ENCODE assay signal across 8 mouse cellular contexts in genomic region chr3:94952806-94953205, GRCm38 (mm10). TPM values are rescaled to one million over a fixed set of nuclear protein-coding genes. Genes with fewer than 3 reads are reported as not detected.
DNase-seq lines count a peak whose midpoint lies in the region; ATAC-seq and TF ChIP-seq lines count a peak whose summit lies in the region.
"Had no signal": no experiment of that assay in that cellular context is flagged by ENCODE, and none has a peak within 500 bp of the region (broad histone marks: within the 10 kb centered on the region; RNA-seq: fewer than 3 reads in every experiment).

No protein-coding gene starts in this region.

- no peak for TF ChIP-seq POLR2A in CH12.LX (IDR thresholded peaks at IDR 0.05; ENCODE audit: low read depth, low read length)

- peaks cover 7 to 55% of the 10 kb centered on the region in 2 experiments for H3K4me1 ChIP-seq in CH12.LX (ENCODE audit: control insufficient read depth in 1 of 2, insufficient read depth in 2 of 2)
- peaks cover 12% of the 10 kb centered on the region for H3K4me1 ChIP-seq in embryonic facial prominence, embryonic 14.5 days (ENCODE audit: control insufficient read depth, insufficient read depth, low read length)
- no peaks in the 10 kb centered on the region; the same call in 1 of the 2 replicates for H3K4me1 ChIP-seq in lung, postnatal 0 days (ENCODE audit: insufficient read depth, low read depth, low read length)
- H3K4me1 ChIP-seq in stomach, embryonic 14.5 days (ENCODE audit: control insufficient read depth, insufficient read depth, low read length) = peaks cover 6% of the 10 kb centered on the region; the same call in 1 of the 2 replicates

- H3K4me2 ChIP-seq in CH12.LX (ENCODE audit: insufficient read depth, low read depth, poor library complexity, severe bottlenecking) = peak overlapping the region; percentile 84
- peak overlapping the region; percentile 63 for H3K4me2 ChIP-seq in embryonic facial prominence, embryonic 14.5 days (ENCODE audit: low read depth, low read length)
- H3K4me2 ChIP-seq in lung, postnatal 0 days (replicated peaks; ENCODE audit: low read depth, low read length) = peak overlapping the region; percentile 56
- H3K4me2 ChIP-seq in stomach, embryonic 14.5 days (replicated peaks; ENCODE audit: low read depth, low read length) = peak overlapping the region; percentile 48

- DNase-seq in 416B (ENCODE audit: low read depth) (peak; percentile 55), CH12.LX (ENCODE audit: extremely low read depth) (peak; percentile 83)
- peak; percentile 68 for DNase-seq in embryonic facial prominence, embryonic 14.5 days (ENCODE audit: low spot score)
- DNase-seq in kidney, adult 11 months = peak; percentile 62
- peak; percentile 92 for DNase-seq in lung, postnatal 0 days (ENCODE audit: low spot score)
- DNase-seq in layer of hippocampus, postnatal 36 days = no peak

- 37% methylated on average over 5 of the region's 5 CpGs for WGBS in embryonic facial prominence, embryonic 14.5 days
- WGBS in lung, postnatal 0 days = 42% methylated on average over 5 of the region's 5 CpGs
- WGBS in stomach, embryonic 14.5 days = 46% methylated on average over 5 of the region's 5 CpGs

- no peak for TF ChIP-seq EP300 in CH12.LX (IDR thresholded peaks at IDR 0.05; ENCODE audit: low read length)
- TF ChIP-seq EP300 in lung, postnatal 0 days (IDR thresholded peaks at IDR 0.05) = no peak

- no peak for TF ChIP-seq CTCF in CH12.LX (conservative IDR thresholded peaks at IDR 0.05 in 1 of 2, IDR thresholded peaks at IDR 0.05 in 1 of 2; ENCODE audit: low read depth in 2 of 2, low read length in 2 of 2)
- TF ChIP-seq CTCF in lung, postnatal 0 days (IDR thresholded peaks at IDR 0.05) = peak; percentile 30; the same call in 1 of the 2 replicates

- dilution Hi-C loops in CH12.LX (cut with MboI; ENCODE audit: extremely low pct_ligation_motif_present, extremely low pct_unique_long_range_greater_than_20kb, low sequenced_read_pairs) = no loop called here

- H3K9me3 ChIP-seq in CH12.LX (replicated peaks; ENCODE audit: low read length) = peaks cover 6% of the 10 kb centered on the region
- no peaks in the 10 kb centered on the region for H3K9me3 ChIP-seq in embryonic facial prominence, embryonic 14.5 days (ENCODE audit: control insufficient read depth, low read length)
- no peaks in the 10 kb centered on the region for H3K9me3 ChIP-seq in lung, postnatal 0 days (ENCODE audit: low read length)
- no peaks in the 10 kb centered on the region for H3K9me3 ChIP-seq in stomach, embryonic 14.5 days (ENCODE audit: control insufficient read depth, low read depth, low read length)

- H3K4me3 ChIP-seq in CH12.LX (replicated peaks in 1 of 3; ENCODE audit: low read depth in 2 of 3, low read length in 2 of 3, poor library complexity in 1 of 3) = peak overlapping the region; percentile 63 to 76 (median 67)
- peak overlapping the region; percentile 54 for H3K4me3 ChIP-seq in embryonic facial prominence, embryonic 14.5 days (ENCODE audit: low read depth, low read length)
- peak overlapping the region; percentile 91 for H3K4me3 ChIP-seq in lung, postnatal 0 days (ENCODE audit: low read depth, low read length)
- H3K4me3 ChIP-seq in stomach, embryonic 14.5 days (ENCODE audit: low read depth, low read length) = peak overlapping the region; percentile 60

- no peaks in the 10 kb centered on the region for H3K79me2 ChIP-seq in CH12.LX (replicated peaks; ENCODE audit: control insufficient read depth, extremely low read depth, insufficient read depth, poor library complexity, severe bottlenecking)

- H3K27me3 ChIP-seq in CH12.LX (replicated peaks) = no peaks in the 10 kb centered on the region
- H3K27me3 ChIP-seq in embryonic facial prominence, embryonic 14.5 days (replicated peaks; ENCODE audit: control insufficient read depth, insufficient read depth, low read length) = no peaks in the 10 kb centered on the region
- no peaks in the 10 kb centered on the region for H3K27me3 ChIP-seq in lung, postnatal 0 days (replicated peaks; ENCODE audit: insufficient read depth, low read length)
- no peaks in the 10 kb centered on the region for H3K27me3 ChIP-seq in stomach, embryonic 14.5 days (ENCODE audit: control insufficient read depth, insufficient read depth, low read length)

- in situ Hi-C loops in CH12.LX (cut with MboI; ENCODE audit: low pct_ligation_motif_present, low pct_unique_long_range_greater_than_20kb, low sequenced_read_pairs) = no loop called here

- no peak for TF ChIP-seq RAD21 in CH12.LX (IDR thresholded peaks at IDR 0.05; ENCODE audit: low read depth, low read length)

- ATAC-seq in embryonic facial prominence, embryonic 14.5 days (ENCODE audit: low read depth) = peak; percentile 20; the same call in 1 of the 2 replicates
- ATAC-seq in lung, postnatal 0 days = peak; percentile 72
- ATAC-seq in stomach, embryonic 14.5 days (ENCODE audit: insufficient number of reproducible peaks, insufficient read depth, low FRiP score, low read depth) = peak; percentile 29; the same call in 1 of the 2 replicates

- no peak overlapping the region for H3K27ac ChIP-seq in CH12.LX (ENCODE audit: insufficient read depth, low read depth)
- H3K27ac ChIP-seq in embryonic facial prominence, embryonic 14.5 days (replicated peaks; ENCODE audit: low read depth, low read length) = peak overlapping the region; percentile 95
- peak overlapping the region; percentile 83 for H3K27ac ChIP-seq in lung, postnatal 0 days (ENCODE audit: low read length)
- peak overlapping the region; percentile 86; the same call in 1 of the 2 replicates for H3K27ac ChIP-seq in stomach, embryonic 14.5 days (ENCODE audit: low read length)

- peak overlapping the region; percentile 85; the same call in 1 of the 2 replicates for H3K9ac ChIP-seq in CH12.LX (ENCODE audit: insufficient read depth, low read depth)
- H3K9ac ChIP-seq in embryonic facial prominence, embryonic 14.5 days (ENCODE audit: low read depth, low read length) = no peak overlapping the region; the same call in 1 of the 2 replicates
- no peak overlapping the region for H3K9ac ChIP-seq in lung, postnatal 0 days (replicated peaks; ENCODE audit: low read depth)
- no peak overlapping the region for H3K9ac ChIP-seq in stomach, embryonic 14.5 days (replicated peaks; ENCODE audit: low read depth, low read length)

- peaks cover 27 to 42% of the 10 kb centered on the region in 2 experiments for H3K36me3 ChIP-seq in CH12.LX (replicated peaks in 1 of 2; ENCODE audit: control insufficient read depth in 1 of 2, insufficient read depth in 1 of 2, low read length in 1 of 2)
- H3K36me3 ChIP-seq in embryonic facial prominence, embryonic 14.5 days (ENCODE audit: control insufficient read depth, insufficient read depth, low read length) = peaks cover 24% of the 10 kb centered on the region
- no peaks in the 10 kb centered on the region; the same call in 1 of the 2 replicates for H3K36me3 ChIP-seq in lung, postnatal 0 days (ENCODE audit: insufficient read depth, low read length)
- peaks cover 20% of the 10 kb centered on the region for H3K36me3 ChIP-seq in stomach, embryonic 14.5 days (ENCODE audit: control insufficient read depth, insufficient read depth, low read length)

TF ChIP-seq in CH12.LX, 34 proteins besides CTCF, POLR2A, EP300 and RAD21:
- TF ChIP-seq TCF12 (IDR thresholded peaks at IDR 0.05; ENCODE audit: low read depth, low read length) (no peak; the same call in 1 of the 2 replicates), USF2 (conservative IDR thresholded peaks at IDR 0.05; ENCODE audit: low read depth, low read length) (no peak), ETS1 (conservative IDR thresholded peaks at IDR 0.05; ENCODE audit: low read depth, low read length) (peak; percentile 41; the same call in 1 of the 2 replicates), CHD2 (IDR thresholded peaks at IDR 0.05; ENCODE audit: low read length) (peak; percentile 92), RCOR1 (conservative IDR thresholded peaks at IDR 0.05; ENCODE audit: low read depth, low read length) (no peak), POLR2AphosphoS2 (IDR thresholded peaks at IDR 0.05; ENCODE audit: low read depth, low read length) (no peak), USF1 (IDR thresholded peaks at IDR 0.05; ENCODE audit: low read depth, low read length) (no peak), ELF1 (IDR thresholded peaks at IDR 0.05; ENCODE audit: low read depth, low read length) (0 out of 2 replicates have a peak, but pooled peaks have one; percentile 29)

RNA-seq across cellular contexts. Expression of gene Rfx5, which starts 1.1 kb away (rescaled TPM):
- total RNA-seq in CH12.LX (2012; rRNA removed) (11.4 and 11.8 TPM in 2 replicates), CH12.LX (2014; rRNA removed) (14.0 and 15.4 TPM in 2 replicates)
- 19.9 and 22.0 TPM in 2 replicates for polyA plus RNA-seq in CH12.LX (2012; ENCODE audit: insufficient read length, low read depth)
- polyA plus RNA-seq in embryonic facial prominence, embryonic 14.5 days (2014; fragmentation: Nextera tagmentation; extraction: Ambion mirVana) = 10.2 and 12.5 TPM in 2 replicates
- polyA plus RNA-seq in lung, postnatal 0 days (2015; fragmentation: Nextera tagmentation; extraction: Ambion mirVana) = 3.3 and 3.5 TPM in 2 replicates
- polyA plus RNA-seq in stomach, embryonic 14.5 days (2014; fragmentation: Nextera tagmentation; extraction: Ambion mirVana) = 12.8 and 14.5 TPM in 2 replicates
- 10 to 100 TPM; 23.6 to 26.2 TPM for total RNA-seq in layer of hippocampus, postnatal 36 days (2021)
- polyA plus RNA-seq: erythroblast, embryonic 14.5 days had no signal

RNA-seq across cellular contexts. Expression of gene Selenbp1, which starts 19.9 kb away (rescaled TPM):
- total RNA-seq in CH12.LX (2012; rRNA removed) (0.08 and 0.25 TPM in 2 replicates), CH12.LX (2014; rRNA removed) (not detected in 2 replicates)
- not detected in 2 replicates for polyA plus RNA-seq in CH12.LX (2012; ENCODE audit: insufficient read length, low read depth)
- polyA plus RNA-seq in embryonic facial prominence, embryonic 14.5 days (2014; fragmentation: Nextera tagmentation; extraction: Ambion mirVana) = 38.7 and 41.0 TPM in 2 replicates
- 1,021 and 1,046 TPM in 2 replicates for polyA plus RNA-seq in lung, postnatal 0 days (2015; fragmentation: Nextera tagmentation; extraction: Ambion mirVana)
- polyA plus RNA-seq in stomach, embryonic 14.5 days (2014; fragmentation: Nextera tagmentation; extraction: Ambion mirVana) = 86.2 and 89.6 TPM in 2 replicates
- 10 to 100 TPM in 1 of 2 experiments, 1 to 10 TPM in 1; 9.2 to 10.2 TPM for total RNA-seq in layer of hippocampus, postnatal 36 days (2021)

RNA-seq across cellular contexts. Expression of gene Pi4kb, which starts 21.7 kb away (rescaled TPM):
- total RNA-seq in CH12.LX (2012; rRNA removed) = 39.2 and 44.7 TPM in 2 replicates
- 21.2 and 24.0 TPM in 2 replicates for total RNA-seq in CH12.LX (2014; rRNA removed)
- 30.7 and 31.3 TPM in 2 replicates for polyA plus RNA-seq in CH12.LX (2012; ENCODE audit: insufficient read length, low read depth)
- 26.5 and 28.2 TPM in 2 replicates for polyA plus RNA-seq in embryonic facial prominence, embryonic 14.5 days (2014; fragmentation: Nextera tagmentation; extraction: Ambion mirVana)
- 13.6 and 15.6 TPM in 2 replicates for polyA plus RNA-seq in lung, postnatal 0 days (2015; fragmentation: Nextera tagmentation; extraction: Ambion mirVana)
- 24.7 and 32.8 TPM in 2 replicates for polyA plus RNA-seq in stomach, embryonic 14.5 days (2014; fragmentation: Nextera tagmentation; extraction: Ambion mirVana)
- total RNA-seq in layer of hippocampus, postnatal 36 days (2021) = 10 to 100 TPM; 55.3 to 61.2 TPM

Comparison
In these comparisons a context has a peak if more than half of its experiments do, and no peak if none do; other contexts are left out.
1. DNase-seq: peak in 416B (single experiment), CH12.LX (single experiment), embryonic facial prominence, embryonic 14.5 days (single experiment), kidney, adult 11 months (single experiment) and lung, postnatal 0 days (single experiment); none in layer of hippocampus, postnatal 36 days (0 of 2).
2. ATAC-seq: peak in every context shown above with its lines; median percentile 72 in lung, postnatal 0 days; 29 in stomach, embryonic 14.5 days; 20 in embryonic facial prominence, embryonic 14.5 days.
3. RNA of gene Selenbp1, which starts 19.9 kb away (polyA plus RNA-seq): 1,021 to 1,046 TPM in lung, postnatal 0 days, 86.2 to 89.6 TPM in stomach, embryonic 14.5 days and 38.7 to 41.0 TPM in embryonic facial prominence, embryonic 14.5 days; not detected in CH12.LX; every median in the first group is over 10 times any median in the second.
4. Peak in every context shown above with its lines, with median percentiles within 50 percentile points of each other: H3K4me2 ChIP-seq and H3K4me3 ChIP-seq.